Mouse (Mus musculus): ENCODE results near the gene Gm20388. TPM values are rescaled to one million over a fixed set of nuclear protein-coding genes. Genes with fewer than 3 reads are reported as not detected.
A peak's percentile ranks its signal among the peaks of the same experiment; 100 is the strongest.

Gm20388 gene
- polyA plus RNA-seq, 1 experiment from 2014 or later: 5.5 TPM

DNA sequence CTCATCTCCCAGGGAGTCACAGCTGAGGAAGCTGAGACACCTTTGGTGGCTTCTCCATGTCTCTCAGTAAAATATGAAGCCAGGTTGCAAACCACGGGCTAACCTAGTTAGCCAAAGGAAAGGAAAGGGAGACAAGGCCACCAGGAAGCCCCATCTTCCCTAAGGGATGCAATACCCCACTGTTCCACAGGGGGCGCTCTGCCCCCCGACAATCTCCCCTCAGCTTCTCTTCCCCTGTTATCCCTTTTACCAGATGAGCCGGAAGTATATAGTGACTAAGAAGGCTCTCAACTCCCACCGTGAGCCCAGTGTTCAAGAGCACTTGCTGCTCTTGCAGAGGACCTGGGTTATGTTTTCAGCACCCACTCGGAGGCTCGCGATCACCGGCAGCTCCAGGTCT is 1463.6 kb downstream of the Gm20388 start:
- peak overlapping the region; percentile 52; the same call in 1 of the 2 replicates for H3K27ac ChIP-seq
- no peak overlapping the region for H3K4me3 ChIP-seq
- H3K4me1 ChIP-seq: peaks cover 80% of the 10 kb centered on the region
- 24% methylated on average over 9 of the region's 9 CpGs for WGBS
- H3K9me3 ChIP-seq: no peaks in the 10 kb centered on the region
- H3K27me3 ChIP-seq (ENCODE audit: poor library complexity, severe bottlenecking): peaks cover 72% of the 10 kb centered on the region
- no peak for DNase-seq (ENCODE audit: extremely low spot score, low spot score)
- no peaks in the 10 kb centered on the region for H3K36me3 ChIP-seq (replicated peaks)

GRCm38 (mm10) chr8:121374777-121375176 is 1464.1 kb downstream of the Gm20388 start:
- Histone ChIP-seq H3K4me1 (peaks cover 79% of the 10 kb centered on the region), H3K4me3 (no peak overlapping the region), H3K9me3 (no peaks in the 10 kb centered on the region), H3K36me3 (replicated peaks) (no peaks in the 10 kb centered on the region), H3K27me3 (ENCODE audit: poor library complexity, severe bottlenecking) (peaks cover 72% of the 10 kb centered on the region), H3K27ac (peak overlapping the region; percentile 52; the same call in 1 of the 2 replicates)
- 4% methylated on average over 8 of the region's 8 CpGs for WGBS
- no peak for DNase-seq (ENCODE audit: extremely low spot score, low spot score)

- H3K4me3 ChIP-seq: no peak overlapping the region
- no peaks in the 10 kb centered on the region for H3K36me3 ChIP-seq (replicated peaks)
- 83% methylated on average over 10 of the region's 10 CpGs for WGBS
- no peak for DNase-seq (ENCODE audit: extremely low spot score, low spot score)
- peaks cover 76% of the 10 kb centered on the region for H3K4me1 ChIP-seq
- H3K27ac ChIP-seq: peak overlapping the region; percentile 77
- peaks cover 78% of the 10 kb centered on the region for H3K27me3 ChIP-seq (ENCODE audit: poor library complexity, severe bottlenecking)
- no peaks in the 10 kb centered on the region for H3K9me3 ChIP-seq
These were observed 1465.7 kb downstream of the Gm20388 start for GRCm38 (mm10) chr8:121376116-121376950.

DNA sequence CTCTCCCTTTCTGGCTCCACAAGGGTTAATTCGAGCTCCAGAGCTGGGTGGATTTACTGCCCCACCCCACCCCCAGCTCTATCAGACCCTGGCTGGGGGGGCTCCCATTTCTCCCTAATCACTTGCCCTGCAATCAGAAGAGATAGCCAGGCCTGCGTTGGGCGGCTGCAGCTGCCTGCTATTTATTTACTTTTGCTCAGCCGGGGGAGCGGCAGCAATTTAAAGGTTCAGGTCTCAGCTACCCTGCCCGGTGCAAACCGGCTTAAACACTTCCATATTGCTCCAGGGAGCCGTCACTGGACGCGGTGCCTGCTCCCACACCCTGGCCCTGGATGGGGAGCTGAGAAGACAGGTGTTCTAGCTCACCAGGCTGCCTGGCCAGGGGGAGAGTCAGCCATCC is 1467.0 kb downstream of the Gm20388 start:
- H3K27ac ChIP-seq: peak overlapping the region; percentile 77
- H3K27me3 ChIP-seq (ENCODE audit: poor library complexity, severe bottlenecking): peaks cover 85% of the 10 kb centered on the region
- peak overlapping the region; percentile 18; the same call in 1 of the 2 replicates for H3K4me3 ChIP-seq
- DNase-seq (ENCODE audit: extremely low spot score, low spot score): no peak
- no peaks in the 10 kb centered on the region for H3K36me3 ChIP-seq (replicated peaks)
- 8% methylated on average over 10 of the region's 10 CpGs for WGBS
- no peaks in the 10 kb centered on the region for H3K9me3 ChIP-seq
- H3K4me1 ChIP-seq: peaks cover 78% of the 10 kb centered on the region

DNA sequence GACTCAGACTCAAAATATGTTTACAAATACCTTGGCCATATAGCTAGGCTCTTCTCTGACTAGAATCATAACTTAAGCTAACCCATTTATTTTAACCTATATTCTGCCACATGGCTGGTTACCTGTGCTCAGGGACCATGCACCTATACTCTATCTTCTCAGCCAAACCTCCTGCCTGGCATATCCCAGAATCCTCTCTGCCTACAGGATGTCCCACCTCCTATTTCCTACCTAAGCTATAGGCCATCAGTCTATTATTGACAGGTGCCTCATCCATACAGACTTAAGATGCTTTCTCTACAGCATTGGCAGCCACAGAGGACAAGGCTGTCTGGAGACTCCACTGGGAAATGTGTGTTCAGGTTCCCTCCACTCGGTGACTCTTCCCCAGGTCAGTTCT is 1468.7 kb downstream of the Gm20388 start:
- peaks cover 84% of the 10 kb centered on the region for H3K27me3 ChIP-seq (ENCODE audit: poor library complexity, severe bottlenecking)
- H3K4me3 ChIP-seq: no peak overlapping the region
- H3K27ac ChIP-seq: no peak overlapping the region
- DNase-seq (ENCODE audit: extremely low spot score, low spot score): no peak
- H3K36me3 ChIP-seq (replicated peaks): no peaks in the 10 kb centered on the region
- peaks cover 78% of the 10 kb centered on the region for H3K4me1 ChIP-seq
- 90% methylated on average over 1 of the region's 1 CpGs for WGBS
- no peaks in the 10 kb centered on the region for H3K9me3 ChIP-seq

DNA sequence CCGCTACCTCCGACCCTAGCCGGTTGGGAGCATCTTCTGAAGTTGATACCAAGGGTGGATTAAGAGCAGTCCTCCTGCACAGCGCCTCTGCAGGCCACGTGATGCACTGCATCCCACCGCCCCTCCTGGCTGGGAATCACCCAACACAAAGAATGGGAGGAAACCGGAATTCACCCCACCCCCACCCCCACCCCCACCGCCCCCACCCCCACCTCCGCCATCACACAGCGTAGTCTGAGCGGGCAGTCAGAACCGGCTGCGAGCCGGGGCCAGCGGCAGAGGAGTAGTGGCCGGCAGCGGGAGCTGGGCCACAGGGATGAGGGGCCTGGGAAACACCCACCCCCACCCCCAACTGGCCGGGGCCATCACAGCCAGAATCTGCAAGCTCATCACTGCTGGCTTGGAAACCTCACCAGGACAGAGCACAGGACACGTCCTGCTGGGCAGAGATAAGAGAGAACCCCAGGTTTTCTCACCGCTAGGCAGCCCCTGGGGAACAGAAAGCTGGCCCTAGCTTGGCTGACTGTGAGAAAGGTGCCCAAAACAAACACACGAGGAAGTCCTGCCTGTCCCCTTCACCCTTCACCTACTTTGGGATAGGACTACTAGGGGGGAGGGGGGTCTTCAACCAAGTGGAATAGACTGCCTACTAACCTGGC is 1472.1 kb downstream of the Gm20388 start:
- 1% methylated on average over 21 of the region's 21 CpGs for WGBS
- no peaks in the 10 kb centered on the region for H3K36me3 ChIP-seq (replicated peaks)
- H3K9me3 ChIP-seq: no peaks in the 10 kb centered on the region
- DNase-seq (ENCODE audit: extremely low spot score, low spot score): peak; percentile 91
- peak overlapping the region; percentile 94 for H3K27ac ChIP-seq
- H3K4me3 ChIP-seq: peak overlapping the region; percentile 53
- peaks cover 60% of the 10 kb centered on the region for H3K27me3 ChIP-seq (ENCODE audit: poor library complexity, severe bottlenecking)
- H3K4me1 ChIP-seq: peaks cover 47% of the 10 kb centered on the region

- Histone ChIP-seq H3K27me3 (ENCODE audit: poor library complexity, severe bottlenecking) (peaks cover 62% of the 10 kb centered on the region), H3K36me3 (replicated peaks) (no peaks in the 10 kb centered on the region), H3K4me1 (peaks cover 32% of the 10 kb centered on the region), H3K4me3 (no peak overlapping the region), H3K9me3 (no peaks in the 10 kb centered on the region), H3K27ac (no peak overlapping the region)
- DNase-seq (ENCODE audit: extremely low spot score, low spot score): no peak
- 61% methylated on average over 7 of the region's 7 CpGs for WGBS
These were observed 1474.9 kb downstream of the Gm20388 start for GRCm38 (mm10) chr8:121385540-121385939.

- no peaks in the 10 kb centered on the region for H3K9me3 ChIP-seq
- WGBS: 19% methylated on average over 11 of the region's 11 CpGs
- H3K27me3 ChIP-seq (ENCODE audit: poor library complexity, severe bottlenecking): peaks cover 78% of the 10 kb centered on the region
- H3K4me1 ChIP-seq: peaks cover 45% of the 10 kb centered on the region
- no peaks in the 10 kb centered on the region for H3K36me3 ChIP-seq (replicated peaks)
- DNase-seq (ENCODE audit: extremely low spot score, low spot score): peak; percentile 53
- H3K27ac ChIP-seq: peak overlapping the region; percentile 13; the same call in 1 of the 2 replicates
- no peak overlapping the region for H3K4me3 ChIP-seq
These were observed 1480.0 kb downstream of the Gm20388 start for GRCm38 (mm10) chr8:121390608-121391007.

- Histone ChIP-seq H3K9me3 (no peaks in the 10 kb centered on the region), H3K27ac (peak overlapping the region; percentile 13; the same call in 1 of the 2 replicates), H3K4me3 (no peak overlapping the region), H3K4me1 (peaks cover 51% of the 10 kb centered on the region), H3K36me3 (replicated peaks) (no peaks in the 10 kb centered on the region), H3K27me3 (ENCODE audit: poor library complexity, severe bottlenecking) (peaks cover 84% of the 10 kb centered on the region)
- no peak for DNase-seq (ENCODE audit: extremely low spot score, low spot score)
- 7% methylated on average over 9 of the region's 9 CpGs for WGBS
These were observed 1480.6 kb downstream of the Gm20388 start for GRCm38 (mm10) chr8:121391254-121391653.

DNA sequence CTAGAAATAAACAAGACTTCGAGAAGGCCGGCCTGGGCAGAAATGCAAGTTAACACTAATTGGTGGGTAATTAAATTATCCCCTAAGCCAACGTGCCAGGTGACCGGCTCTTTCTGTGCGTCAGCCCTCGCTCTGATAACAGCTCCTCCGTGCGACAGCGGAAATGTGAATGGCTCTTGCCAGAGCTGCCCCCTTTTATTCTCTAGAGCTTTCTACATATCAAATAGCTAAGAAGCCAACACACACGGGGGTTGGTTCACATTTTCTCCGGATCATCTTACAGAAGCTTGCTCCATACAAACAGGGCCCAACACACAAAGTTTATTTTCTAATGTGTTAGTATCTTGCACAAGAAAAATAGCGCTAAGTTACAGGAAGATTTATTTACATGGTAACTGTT is 1481.1 kb downstream of the Gm20388 start:
- no peaks in the 10 kb centered on the region for H3K36me3 ChIP-seq (replicated peaks)
- no peaks in the 10 kb centered on the region for H3K9me3 ChIP-seq
- WGBS: 7% methylated on average over 12 of the region's 12 CpGs
- H3K27ac ChIP-seq: no peak overlapping the region
- peaks cover 57% of the 10 kb centered on the region for H3K4me1 ChIP-seq
- no peak for DNase-seq (ENCODE audit: extremely low spot score, low spot score)
- peaks cover 89% of the 10 kb centered on the region for H3K27me3 ChIP-seq (ENCODE audit: poor library complexity, severe bottlenecking)
- no peak overlapping the region for H3K4me3 ChIP-seq

DNA sequence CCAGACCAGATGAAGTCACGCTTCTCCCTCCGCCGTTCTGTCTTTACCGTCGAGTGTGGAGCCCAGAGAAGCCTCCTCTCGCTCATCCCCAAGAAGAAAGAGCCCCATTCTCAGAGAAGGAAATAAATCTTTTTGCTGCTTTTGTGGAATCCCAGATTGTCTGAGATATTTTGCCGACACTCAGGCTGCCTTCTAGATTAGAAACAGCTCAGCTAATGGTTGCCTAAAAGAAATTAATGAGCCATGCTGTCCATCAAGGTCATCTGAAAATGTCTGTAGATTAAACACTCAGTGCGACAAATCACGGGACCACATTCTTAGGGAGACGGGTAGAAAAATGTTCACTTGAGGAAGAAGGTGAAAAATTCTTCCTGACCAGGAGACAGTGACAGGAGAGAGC is 1481.8 kb downstream of the Gm20388 start:
- no peak for DNase-seq (ENCODE audit: extremely low spot score, low spot score)
- Histone ChIP-seq H3K27me3 (ENCODE audit: poor library complexity, severe bottlenecking) (peaks cover 96% of the 10 kb centered on the region), H3K4me1 (peaks cover 64% of the 10 kb centered on the region), H3K27ac (no peak overlapping the region), H3K36me3 (replicated peaks) (no peaks in the 10 kb centered on the region), H3K4me3 (no peak overlapping the region), H3K9me3 (no peaks in the 10 kb centered on the region)
- 40% methylated on average over 10 of the region's 10 CpGs for WGBS

DNA sequence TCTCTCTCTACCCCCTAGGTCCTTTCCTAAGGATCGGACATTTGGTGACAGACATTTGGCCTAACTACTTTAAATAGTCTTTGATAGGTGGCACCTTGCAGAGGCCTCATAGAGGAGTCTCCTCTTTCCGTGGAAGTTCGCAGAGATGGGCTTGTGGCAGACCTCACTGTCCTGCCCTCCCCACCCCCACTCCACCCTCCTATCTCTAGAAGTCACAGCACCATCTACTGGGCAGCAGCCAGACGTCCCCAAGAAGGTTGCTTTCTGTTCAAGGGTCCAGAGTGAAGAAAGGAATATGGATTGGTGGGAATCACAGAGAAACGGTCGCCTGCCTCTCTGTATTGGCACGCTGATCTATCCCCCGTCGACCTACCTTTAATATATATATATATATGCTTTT is 1482.5 kb downstream of the Gm20388 start:
- 24% methylated on average over 9 of the region's 9 CpGs for WGBS
- Histone ChIP-seq H3K4me3 (no peak overlapping the region), H3K4me1 (peaks cover 70% of the 10 kb centered on the region), H3K27ac (no peak overlapping the region), H3K9me3 (no peaks in the 10 kb centered on the region), H3K27me3 (ENCODE audit: poor library complexity, severe bottlenecking) (peaks cover 100% of the 10 kb centered on the region), H3K36me3 (replicated peaks) (no peaks in the 10 kb centered on the region)
- peak; percentile 59 for DNase-seq (ENCODE audit: extremely low spot score, low spot score)

- H3K4me3 ChIP-seq: no peak overlapping the region
- H3K4me1 ChIP-seq: peaks cover 81% of the 10 kb centered on the region
- H3K27me3 ChIP-seq (ENCODE audit: poor library complexity, severe bottlenecking): peaks cover 99% of the 10 kb centered on the region
- 57% methylated on average over 5 of the region's 5 CpGs for WGBS
- no peaks in the 10 kb centered on the region for H3K36me3 ChIP-seq (replicated peaks)
- no peak overlapping the region for H3K27ac ChIP-seq
- H3K9me3 ChIP-seq: no peaks in the 10 kb centered on the region
- no peak for DNase-seq (ENCODE audit: extremely low spot score, low spot score)
These were observed 1484.0 kb downstream of the Gm20388 start for GRCm38 (mm10) chr8:121394686-121395085.
